Mouse (Mus musculus) layer of hippocampus, postnatal 36 days (tissue): ENCODE results near the gene Dpf1. TPM values are rescaled to one million over a fixed set of nuclear protein-coding genes. Genes with fewer than 3 reads are reported as not detected.

ENCODE experiments used
- DNase-seq, 2 experiments: peaks; one replicate each; pipeline ENCODE4 v3.0.0; 2022
- total RNA-seq, 2 experiments: library from RNA; stranded (reverse); gene quantifications; 2 replicates each; pipeline ENCODE4 v1.2.3; 2021

Gene Dpf1
- total RNA-seq, 2 experiments from 2014 or later: 108 to 109 TPM

DNA sequence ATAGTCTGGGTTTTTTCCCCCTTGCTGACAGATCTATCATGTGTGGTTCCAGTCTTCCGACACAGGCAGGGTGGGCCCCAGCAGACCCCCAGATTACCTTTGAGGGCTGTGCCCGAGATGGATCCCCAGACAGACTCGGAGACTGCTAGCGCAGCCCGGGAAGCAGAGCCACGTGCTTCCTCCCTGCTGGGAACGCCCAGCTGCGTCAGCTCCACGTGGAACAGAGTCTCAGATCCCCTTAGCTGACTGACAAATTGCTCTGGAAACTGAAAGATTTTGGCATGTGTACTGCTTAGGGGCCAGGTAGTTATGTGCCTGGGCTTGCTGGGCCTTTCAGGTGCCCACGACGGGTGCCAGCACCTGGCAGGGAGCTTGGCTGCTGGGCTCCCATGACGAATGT is 38.0 kb downstream of the Dpf1 start:
- DNase-seq: no peak

GRCm38 (mm10) chr7:29342489-29343092 is 38.8 kb downstream of the Dpf1 start:
- DNase-seq: peak; percentile 46 to 56

DNA sequence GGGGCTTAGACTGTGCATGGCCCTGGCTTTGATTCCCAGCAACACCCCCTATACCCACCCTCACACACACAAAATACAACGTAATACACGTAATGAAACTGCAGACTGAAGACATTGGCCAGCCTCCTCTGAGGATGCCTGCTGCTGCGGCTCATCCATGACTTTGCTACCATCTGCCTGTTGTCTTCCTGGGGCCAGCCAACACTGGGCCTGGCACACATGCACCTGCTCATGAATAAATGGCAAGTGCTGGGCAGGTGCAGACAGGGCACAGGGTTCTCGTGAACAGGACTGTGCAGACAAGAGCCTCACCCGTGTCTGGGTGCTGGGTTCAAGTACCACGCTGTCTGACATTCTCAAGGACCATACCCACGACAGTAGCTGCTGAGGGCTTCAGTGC is 40.0 kb downstream of the Dpf1 start:
- DNase-seq: no peak

- no peak for DNase-seq
These were observed 41.8 kb downstream of the Dpf1 start for GRCm38 (mm10) chr7:29345534-29345933.

DNA sequence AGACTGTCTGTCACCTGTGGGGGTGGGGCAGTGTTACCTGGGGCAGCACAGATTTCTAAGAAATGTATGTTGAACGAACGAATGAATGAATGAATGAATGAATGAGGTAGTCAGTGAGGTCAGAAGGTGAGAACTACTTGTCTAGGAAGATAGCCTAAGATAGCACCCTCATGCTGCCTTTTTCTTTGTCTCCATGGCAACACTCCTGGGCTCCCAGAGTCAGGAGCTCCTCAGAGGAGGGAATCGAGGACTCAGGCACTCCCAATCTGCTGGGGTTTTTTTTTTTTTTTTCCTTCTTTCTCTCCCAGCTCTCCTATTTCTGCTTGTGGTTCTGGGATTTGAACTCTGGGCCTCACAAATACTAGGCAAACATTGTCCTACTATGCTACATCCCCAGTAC is 42.5 kb downstream of the Dpf1 start:
- DNase-seq: no peak

GRCm38 (mm10) chr7:29350489-29350888 is 46.7 kb downstream of the Dpf1 start:
- no peak for DNase-seq

DNA sequence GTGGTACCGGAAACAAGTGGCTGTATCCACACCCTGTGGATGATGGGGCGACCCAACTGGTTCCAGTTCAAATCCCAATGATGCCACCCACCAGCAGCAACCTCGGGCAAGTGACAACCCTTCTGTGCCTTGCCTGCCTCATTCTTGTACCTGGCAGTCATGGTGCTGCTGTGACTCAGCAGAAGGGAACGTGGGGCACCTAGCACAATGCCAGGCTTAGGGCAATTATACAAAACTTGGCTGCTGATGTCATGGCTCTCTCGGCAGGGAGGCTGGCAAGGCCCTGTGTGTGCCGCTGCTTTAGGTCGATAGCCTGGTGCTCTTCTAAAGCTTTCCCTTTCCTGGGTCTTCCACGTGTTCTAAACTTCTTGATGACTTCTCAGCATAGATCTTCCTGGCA is 48.5 kb downstream of the Dpf1 start:
- DNase-seq: no peak

DNA sequence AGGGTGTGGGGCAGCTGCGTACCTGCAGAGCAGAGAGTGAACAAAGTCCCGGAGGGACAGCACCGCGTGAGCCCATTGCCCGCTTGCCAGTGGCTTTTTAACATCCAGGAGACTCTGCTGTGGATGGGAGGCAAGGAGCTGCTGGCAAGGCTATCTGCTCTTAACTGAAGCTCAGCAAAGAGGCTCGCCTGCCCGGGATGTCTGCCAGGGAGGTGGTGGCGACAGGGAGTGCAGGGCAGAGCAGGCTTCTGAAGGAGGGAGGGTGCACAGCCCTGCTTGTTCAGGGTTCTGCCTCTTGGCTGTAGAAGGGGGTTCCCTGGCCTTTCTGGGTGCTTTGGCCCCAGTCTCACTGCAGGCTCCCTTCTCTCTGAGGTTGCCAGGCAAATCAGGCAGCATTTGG is 50.4 kb downstream of the Dpf1 start:
- peak in 1 of 2 experiments; percentile 59 for DNase-seq

- DNase-seq: no peak
These were observed 51.7 kb downstream of the Dpf1 start for GRCm38 (mm10) chr7:29355406-29355805.

GRCm38 (mm10) chr7:29361497-29361896 is 57.7 kb downstream of the Dpf1 start:
- DNase-seq: no peak

DNA sequence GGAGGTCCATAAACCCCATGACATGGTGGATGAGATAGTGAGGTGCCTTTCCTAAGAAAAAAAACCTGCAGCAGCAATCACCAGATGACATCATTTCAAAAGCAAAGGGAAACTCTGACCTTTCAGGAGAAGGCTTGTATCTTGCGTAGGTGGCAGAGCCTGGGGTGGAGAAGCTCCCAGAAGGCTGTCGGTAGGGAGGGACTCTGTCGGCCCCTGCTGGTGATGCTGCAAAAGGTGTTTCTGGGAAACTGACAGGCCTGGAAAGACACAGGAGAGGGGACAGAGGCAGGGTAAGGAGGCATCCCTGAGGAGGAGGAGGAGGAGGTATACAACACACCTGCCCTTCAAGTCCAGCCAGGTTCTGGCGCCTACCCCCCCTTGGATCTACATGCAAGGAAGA is 60.3 kb downstream of the Dpf1 start:
- DNase-seq: peak in 1 of 2 experiments; percentile 59

DNA sequence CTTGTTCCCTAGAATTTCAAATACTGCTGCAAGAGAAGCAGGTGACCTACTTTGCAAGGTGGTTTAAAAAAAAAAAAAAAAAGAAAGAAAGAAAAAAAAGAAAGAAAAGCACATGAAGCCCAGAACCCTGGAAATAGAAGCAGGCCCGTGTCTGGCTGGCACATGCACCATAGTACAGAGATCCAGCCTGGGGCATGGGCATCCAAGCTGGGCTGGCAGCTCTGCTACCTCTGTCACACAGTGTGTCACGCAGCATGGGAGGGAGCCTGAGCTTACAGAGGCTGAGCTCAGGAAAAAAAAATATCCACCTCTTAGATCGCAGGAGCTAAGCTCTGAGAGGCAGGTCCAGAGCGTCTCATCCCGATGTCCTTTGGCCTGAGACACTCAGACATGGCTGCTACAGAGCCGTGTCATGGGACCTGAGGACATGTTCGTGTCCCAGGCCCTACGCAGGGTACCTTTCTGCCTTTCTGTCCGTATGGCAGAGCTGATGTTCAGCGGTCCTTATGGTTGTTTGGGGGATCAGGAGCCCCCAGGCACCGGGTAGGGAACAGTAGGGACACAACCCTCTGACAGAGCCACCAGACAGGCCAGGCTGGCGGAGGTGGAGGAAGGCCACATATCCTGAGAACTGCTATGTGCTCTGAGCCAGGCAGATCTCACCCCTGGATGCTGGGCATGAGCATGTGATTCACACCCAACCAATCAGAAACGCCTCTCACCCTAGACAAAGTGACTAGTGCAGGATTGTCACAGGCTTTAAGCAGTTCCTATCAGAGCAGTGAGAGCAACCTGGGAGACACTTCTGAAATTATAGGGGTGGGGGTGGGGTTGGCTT is 63.6 kb downstream of the Dpf1 start:
- no peak for DNase-seq

Other genes with a start within 250 kb of the Dpf1 start
- 10 to 100 TPM; 13.9 to 17.7 TPM for gene Ryr1, start 178.8 kb upstream of the Dpf1 start, total RNA-seq
- 1 to 10 TPM; 1.1 to 1.7 TPM for gene Rasgrp4, start 169.1 kb upstream of the Dpf1 start, total RNA-seq
- 10 to 100 TPM; 30.0 to 32.1 TPM for gene Fam98c, start 147.7 kb upstream of the Dpf1 start, total RNA-seq
- under 1 TPM; 0.76 to 0.77 TPM for gene Ggn, start 133.7 kb upstream of the Dpf1 start, total RNA-seq
- 10 to 100 TPM; 45.3 to 51.0 TPM for gene Spred3, start 133.5 kb upstream of the Dpf1 start, total RNA-seq
- gene Psmd8, start 123.2 kb upstream of the Dpf1 start, total RNA-seq: 100 to 1,000 TPM; 136 to 154 TPM
- 1 to 10 TPM; 1.7 to 1.9 TPM for gene Catsperg1, start 89.9 kb upstream of the Dpf1 start, total RNA-seq
- gene Kcnk6, start 71.4 kb upstream of the Dpf1 start, total RNA-seq: 1 to 10 TPM; 2.1 to 2.6 TPM
- gene Yif1b, start 65.6 kb upstream of the Dpf1 start, total RNA-seq: 10 to 100 TPM; 42.0 to 47.4 TPM
- not detected for gene 2200002D01Rik, start 55.5 kb upstream of the Dpf1 start, total RNA-seq
- gene Spint2, start 22.0 kb upstream of the Dpf1 start, total RNA-seq: 10 to 100 TPM; 16.1 to 19.2 TPM
- gene Ppp1r14a, start 14.6 kb upstream of the Dpf1 start, total RNA-seq: 10 to 100 TPM; 25.9 to 26.0 TPM
- 100 to 1,000 TPM; 242 to 252 TPM for gene Sipa1l3, start 214.7 kb downstream of the Dpf1 start, total RNA-seq